Mouse (Mus musculus) stomach, embryonic 14.5 days (tissue): ENCODE measurements around the gene Mettl26. TPM values are rescaled to one million over a fixed set of nuclear protein-coding genes. Genes with fewer than 3 reads are reported as not detected.
"Not testable (repeated sequence)": the region's sequence is repeated elsewhere in the genome, so short reads cannot be mapped to it uniquely, and the experiment has no call there.

Experiments used
- ATAC-seq: fragments of 200-750 bp; cut with Nextera tagmentation; 2 replicates; pipeline ENCODE4 v1.8.0; 2017; ENCODE audit warnings: low read depth, moderate TSS enrichment; ENCODE audit not compliant: insufficient number of reproducible peaks, insufficient read depth, low FRiP score
- H3K27ac ChIP-seq: fragments of 300-500 bp; sonication (generic); 2 replicates; pipeline ENCODE4 v1.5.1; 2014; ENCODE audit warnings: mild to moderate bottlenecking, low read length, moderate library complexity, mixed read lengths
- H3K27me3 ChIP-seq: fragments of 300-500 bp; sonication (generic); 2 replicates; pipeline ENCODE4 v1.6.1; 2014; ENCODE audit warnings: low read length, control low read depth, mixed read lengths; ENCODE audit not compliant: control insufficient read depth, insufficient read depth
- H3K36me3 ChIP-seq: fragments of 300-500 bp; sonication (generic); 2 replicates; pipeline ENCODE4 v1.6.1; 2014; ENCODE audit warnings: mild to moderate bottlenecking, control low read depth, low read length, moderate library complexity, mixed read lengths; ENCODE audit not compliant: control insufficient read depth, insufficient read depth
- H3K4me1 ChIP-seq: fragments of 300-500 bp; sonication (generic); 2 replicates; pipeline ENCODE4 v1.6.1; 2014; ENCODE audit warnings: low read length, control low read depth, mixed read lengths; ENCODE audit not compliant: control insufficient read depth, insufficient read depth
- H3K4me2 ChIP-seq: fragments of 300-500 bp; sonication (generic); replicated peaks from 2 replicates; pipeline ENCODE4 v1.6.1; 2014; ENCODE audit warnings: low read depth, low read length, control low read depth
- H3K4me3 ChIP-seq: fragments of 300-500 bp; sonication (generic); 2 replicates; pipeline ENCODE4 v1.5.1; 2014; ENCODE audit warnings: low read depth, low read length, control low read depth
- H3K9ac ChIP-seq: fragments of 300-500 bp; sonication (generic); replicated peaks from 2 replicates; pipeline ENCODE4 v1.6.1; 2014; ENCODE audit warnings: low read depth, mild to moderate bottlenecking, control low read depth, low read length, moderate library complexity, mixed read lengths
- H3K9me3 ChIP-seq: fragments of 300-500 bp; sonication (generic); 2 replicates; pipeline ENCODE4 v1.6.1; 2016; ENCODE audit warnings: low read depth, low read length, control low read depth; ENCODE audit not compliant: control insufficient read depth
- WGBS: fragments of 180-500 bp; shearing (Covaris S2); extraction: QIAGEN DNeasy Blood & Tissue Kit; methylation state at CpG from one replicate; pipeline ENCODE4 v1.1.7; 2014; 5-methylcytosine and 5-hydroxymethylcytosine counted together
- polyA plus RNA-seq: library from polyadenylated mRNA; unstranded; fragments of >200 nt; fragmentation: Nextera tagmentation; extraction: Ambion mirVana; gene quantifications from 2 replicates; pipeline ENCODE4 v1.2.1, GENCODE M21; 2014

Gene Mettl26
- polyA plus RNA-seq, 1 experiment from 2014 or later = 66.9 TPM

DNA sequence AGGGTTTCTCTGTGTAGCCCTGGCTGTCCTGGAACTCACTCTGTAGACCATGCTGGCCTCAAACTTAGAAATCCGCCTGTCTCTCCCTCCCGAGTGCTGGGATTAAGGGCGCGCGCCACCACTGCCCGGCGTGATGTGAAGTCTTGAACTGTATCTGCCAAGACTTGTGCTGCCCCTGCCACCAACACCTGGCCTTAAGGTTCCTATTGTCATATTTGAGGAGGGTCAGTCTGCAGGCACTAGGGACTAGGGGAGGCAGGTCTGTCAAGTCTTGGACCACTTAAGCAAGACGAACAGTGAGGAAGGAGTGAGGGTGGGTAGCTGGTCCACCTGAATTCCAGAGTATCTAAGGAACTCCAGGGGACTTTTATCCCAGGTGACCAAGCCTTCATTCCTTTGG is 5.4 kb upstream of the Mettl26 start:
- peaks cover 10% of the 10 kb centered on the region; the same call in 1 of the 2 replicates for H3K4me1 ChIP-seq
- WGBS = 84% methylated on average over 8 of the region's 8 CpGs
- ATAC-seq = no peak
- no peak overlapping the region for H3K9ac ChIP-seq
- H3K4me3 ChIP-seq = no peak overlapping the region
- no peak overlapping the region for H3K27ac ChIP-seq
- no peaks in the 10 kb centered on the region for H3K36me3 ChIP-seq
- H3K27me3 ChIP-seq = no peaks in the 10 kb centered on the region
- H3K4me2 ChIP-seq = no peak overlapping the region
- H3K9me3 ChIP-seq = no peaks in the 10 kb centered on the region

DNA sequence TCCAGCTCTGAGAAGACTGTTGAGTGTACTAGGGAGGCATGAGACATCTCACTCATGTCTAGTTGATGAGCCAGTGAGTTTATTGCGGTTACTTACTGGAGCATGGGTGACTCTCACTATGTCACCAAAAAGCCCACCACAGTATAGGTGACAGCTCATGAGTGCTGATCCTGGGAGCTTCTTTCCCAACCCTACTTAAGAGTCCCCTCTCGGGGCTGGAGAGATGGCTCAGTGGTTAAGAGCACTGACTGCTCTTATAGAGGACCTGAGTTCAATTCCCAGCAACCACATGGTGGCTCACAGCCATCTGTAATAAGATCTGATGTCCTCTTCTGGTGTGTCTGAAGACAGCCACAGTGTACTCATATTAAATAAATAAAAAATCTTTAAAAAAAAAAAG is 4.9 kb upstream of the Mettl26 start:
- H3K4me3 ChIP-seq = no peak overlapping the region
- no peaks in the 10 kb centered on the region for H3K36me3 ChIP-seq
- no peak overlapping the region for H3K4me2 ChIP-seq
- WGBS = 83% methylated on average over 2 of the region's 2 CpGs
- no peak overlapping the region for H3K27ac ChIP-seq
- ATAC-seq = no peak
- H3K4me1 ChIP-seq = peaks cover 10% of the 10 kb centered on the region; the same call in 1 of the 2 replicates
- H3K27me3 ChIP-seq = no peaks in the 10 kb centered on the region
- H3K9me3 ChIP-seq = no peaks in the 10 kb centered on the region
- H3K9ac ChIP-seq = no peak overlapping the region

DNA sequence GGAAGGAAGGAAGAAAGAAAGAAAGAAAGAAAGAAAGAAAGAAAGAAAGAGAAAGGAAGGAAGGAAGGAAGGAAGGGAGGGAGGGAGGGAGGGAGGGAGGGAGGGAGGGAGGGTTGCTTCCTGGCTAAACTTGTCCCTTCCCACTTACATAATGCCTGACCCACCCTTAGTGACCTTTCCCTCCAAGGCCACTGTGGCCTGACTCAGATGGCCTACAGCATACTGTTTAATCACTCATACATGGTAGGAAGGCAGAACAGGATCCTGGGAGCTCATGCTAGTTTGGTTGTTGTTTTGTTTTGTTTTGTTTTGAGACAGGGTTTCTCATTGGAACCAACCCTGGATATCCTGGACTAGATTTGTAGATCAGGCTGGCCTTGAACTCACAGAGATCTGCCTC is 3.3 kb upstream of the Mettl26 start:
- not testable (repeated sequence) for H3K9ac ChIP-seq, H3K27me3 ChIP-seq, H3K36me3 ChIP-seq, H3K4me2 ChIP-seq, H3K9me3 ChIP-seq, ATAC-seq, H3K4me3 ChIP-seq, H3K27ac ChIP-seq
- H3K4me1 ChIP-seq = peaks cover 18% of the 10 kb centered on the region

DNA sequence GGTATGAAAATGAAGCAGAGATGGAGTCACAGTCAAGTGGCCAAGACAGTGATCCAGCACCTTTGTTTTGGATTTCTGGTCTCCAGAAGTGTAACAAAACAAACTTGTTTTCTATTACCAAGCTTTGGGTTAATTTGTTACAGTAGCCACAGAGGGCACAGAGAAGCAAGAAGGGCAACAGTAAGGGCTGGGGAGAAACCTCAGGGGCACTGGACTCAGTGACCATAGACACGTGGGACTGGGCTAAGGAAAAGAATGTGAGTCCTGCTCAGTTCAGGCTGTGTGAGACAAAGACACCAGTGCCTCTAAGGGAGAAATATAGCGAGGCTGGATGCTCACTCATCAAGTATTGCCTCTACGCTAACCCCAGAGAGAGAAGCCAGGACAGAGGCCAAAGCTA is 2.2 kb upstream of the Mettl26 start:
- H3K27me3 ChIP-seq = no peaks in the 10 kb centered on the region
- H3K9ac ChIP-seq = no peak overlapping the region
- H3K4me2 ChIP-seq = no peak overlapping the region
- peaks cover 2% of the 10 kb centered on the region for H3K36me3 ChIP-seq
- 84% methylated on average over 3 of the region's 3 CpGs for WGBS
- peaks cover 16% of the 10 kb centered on the region for H3K4me1 ChIP-seq
- H3K9me3 ChIP-seq = no peaks in the 10 kb centered on the region
- H3K4me3 ChIP-seq = no peak overlapping the region
- no peak overlapping the region for H3K27ac ChIP-seq
- ATAC-seq = no peak

DNA sequence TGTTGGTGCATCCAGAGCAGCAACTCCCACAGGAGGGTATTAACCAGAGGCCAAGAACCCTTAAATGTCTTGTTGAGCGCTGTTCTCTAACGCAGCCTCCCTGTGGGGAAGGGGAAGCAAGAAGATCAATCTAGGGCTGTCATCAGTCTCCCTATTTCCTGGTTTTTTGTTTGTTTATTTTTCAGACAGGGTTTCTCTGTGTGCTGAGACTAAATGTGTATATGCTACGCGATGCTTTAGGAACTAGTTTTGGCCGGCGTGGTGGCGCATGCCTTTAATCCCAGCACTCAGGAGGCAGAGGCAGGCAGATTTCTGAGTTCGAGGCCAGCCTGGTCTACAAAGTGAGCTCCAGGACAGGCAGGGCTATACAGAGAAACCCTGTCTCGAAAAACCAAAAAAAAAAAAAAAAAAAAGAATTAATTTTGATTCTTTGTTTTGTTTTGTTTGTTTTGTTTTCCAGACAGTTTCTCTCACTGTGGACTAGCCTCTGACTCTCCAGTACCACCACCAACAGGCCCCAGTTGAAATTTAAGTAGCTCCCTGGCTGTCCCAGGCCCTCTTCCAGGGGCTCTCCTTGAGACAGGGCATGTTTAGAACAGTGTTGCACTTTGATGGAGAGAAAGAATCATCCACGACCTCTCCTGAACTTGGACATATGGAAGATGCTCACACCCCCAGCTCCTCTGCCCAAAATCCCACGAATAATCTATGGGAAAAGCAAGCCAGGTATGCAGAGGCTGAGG is 1.3 kb upstream of the Mettl26 start:
- Histone ChIP-seq H3K9ac (no peak overlapping the region), H3K27ac (no peak overlapping the region), H3K4me2 (peak overlapping the region; percentile 91), H3K36me3 (peaks cover 11% of the 10 kb centered on the region), H3K27me3 (no peaks in the 10 kb centered on the region), H3K9me3 (no peaks in the 10 kb centered on the region), H3K4me1 (peaks cover 14% of the 10 kb centered on the region; the same call in 1 of the 2 replicates), H3K4me3 (no peak overlapping the region)
- ATAC-seq = no peak
- WGBS = 65% methylated on average over 11 of the region's 11 CpGs

DNA sequence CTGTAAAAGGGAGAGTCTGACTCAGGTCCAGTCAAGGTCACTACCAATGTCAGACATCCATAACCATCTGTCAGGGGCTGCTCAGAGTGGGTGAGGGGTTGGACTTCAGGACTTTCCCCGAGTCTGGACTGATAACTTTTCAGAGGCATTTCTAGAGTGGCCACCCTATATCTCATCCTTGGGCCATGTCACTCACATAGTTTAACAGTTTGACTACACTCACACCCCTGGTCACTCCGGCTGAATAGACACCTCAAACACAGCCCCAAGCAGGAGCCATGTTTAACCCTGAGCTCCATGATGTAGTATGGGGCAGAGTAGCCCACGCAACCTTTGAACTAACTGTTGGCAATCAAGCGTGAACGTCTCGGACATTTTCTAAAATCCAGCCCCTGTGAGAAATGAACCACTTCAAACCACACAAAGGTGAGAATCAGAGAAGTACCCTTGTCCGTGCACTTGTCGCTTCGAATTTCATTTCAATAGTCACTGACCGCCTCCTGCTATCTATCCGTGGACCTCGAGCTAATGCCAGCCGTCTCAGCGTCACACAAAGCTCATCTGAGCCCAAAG is 640 bp upstream of the Mettl26 start:
- peaks cover 13% of the 10 kb centered on the region for H3K36me3 ChIP-seq
- no peak for ATAC-seq
- WGBS = 5% methylated on average over 14 of the region's 14 CpGs
- no peaks in the 10 kb centered on the region for H3K27me3 ChIP-seq
- peak overlapping the region; percentile 91 for H3K4me2 ChIP-seq
- H3K4me3 ChIP-seq = peak overlapping the region; percentile 70
- peak overlapping the region; percentile 94 for H3K27ac ChIP-seq
- H3K9me3 ChIP-seq = no peaks in the 10 kb centered on the region
- H3K9ac ChIP-seq = peak overlapping the region; percentile 33; the same call in 1 of the 2 replicates
- peaks cover 9% of the 10 kb centered on the region; the same call in 1 of the 2 replicates for H3K4me1 ChIP-seq

DNA sequence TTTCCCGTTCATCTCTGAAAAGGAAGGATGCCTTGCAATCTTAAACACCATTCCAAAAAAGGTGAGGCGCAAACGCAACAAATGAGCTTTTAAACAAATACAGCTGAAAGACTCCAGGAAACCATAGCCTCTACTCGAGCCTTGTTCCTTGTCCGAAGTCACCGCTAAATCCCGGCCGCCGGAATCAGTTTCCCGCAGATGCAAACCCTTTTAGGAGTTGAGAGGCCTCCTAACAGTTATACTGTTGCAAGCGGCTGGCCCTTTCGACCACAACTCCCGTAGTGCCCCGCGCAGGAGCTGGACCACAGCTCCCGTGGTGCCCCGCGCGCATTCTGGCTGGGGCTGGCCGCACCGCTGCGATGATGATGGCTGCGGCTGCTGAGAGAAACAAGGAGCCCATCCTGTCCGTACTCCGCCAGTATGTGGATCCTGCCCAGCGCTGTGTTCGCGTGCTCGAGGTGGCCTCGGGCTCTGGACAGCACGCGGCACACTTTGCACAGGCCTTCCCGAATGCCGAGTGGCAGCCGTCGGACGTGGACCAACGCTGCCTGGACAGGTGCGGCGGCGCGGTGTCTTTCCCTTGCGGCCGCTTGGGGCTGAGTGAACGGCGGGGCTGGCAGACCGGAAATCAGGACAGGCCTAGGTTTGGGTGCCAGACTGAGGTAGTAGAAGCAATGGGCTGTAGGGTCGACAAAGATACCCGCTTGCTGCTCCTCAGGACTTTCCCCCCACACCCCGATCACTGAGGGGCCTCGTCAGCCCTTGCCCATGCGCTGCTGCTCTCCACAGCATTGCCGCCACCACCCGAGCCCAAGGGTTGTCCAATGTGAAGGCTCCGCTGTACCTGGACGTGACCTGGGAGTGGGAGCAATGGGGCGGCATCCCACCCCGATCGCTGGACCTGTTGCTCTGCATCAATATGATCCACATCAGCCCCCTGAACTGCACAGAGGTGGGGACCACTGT is 580 bp downstream of the Mettl26 start:
- peak overlapping the region; percentile 70 for H3K4me3 ChIP-seq
- WGBS = 1% methylated on average over 59 of the region's 59 CpGs
- H3K27me3 ChIP-seq = no peaks in the 10 kb centered on the region
- H3K9me3 ChIP-seq = no peaks in the 10 kb centered on the region
- H3K27ac ChIP-seq = peak overlapping the region; percentile 94
- H3K4me1 ChIP-seq = peaks cover 9% of the 10 kb centered on the region; the same call in 1 of the 2 replicates
- H3K9ac ChIP-seq = peak overlapping the region; percentile 37
- peaks cover 13% of the 10 kb centered on the region for H3K36me3 ChIP-seq
- H3K4me2 ChIP-seq = peak overlapping the region; percentile 91
- ATAC-seq = peak; percentile 94

DNA sequence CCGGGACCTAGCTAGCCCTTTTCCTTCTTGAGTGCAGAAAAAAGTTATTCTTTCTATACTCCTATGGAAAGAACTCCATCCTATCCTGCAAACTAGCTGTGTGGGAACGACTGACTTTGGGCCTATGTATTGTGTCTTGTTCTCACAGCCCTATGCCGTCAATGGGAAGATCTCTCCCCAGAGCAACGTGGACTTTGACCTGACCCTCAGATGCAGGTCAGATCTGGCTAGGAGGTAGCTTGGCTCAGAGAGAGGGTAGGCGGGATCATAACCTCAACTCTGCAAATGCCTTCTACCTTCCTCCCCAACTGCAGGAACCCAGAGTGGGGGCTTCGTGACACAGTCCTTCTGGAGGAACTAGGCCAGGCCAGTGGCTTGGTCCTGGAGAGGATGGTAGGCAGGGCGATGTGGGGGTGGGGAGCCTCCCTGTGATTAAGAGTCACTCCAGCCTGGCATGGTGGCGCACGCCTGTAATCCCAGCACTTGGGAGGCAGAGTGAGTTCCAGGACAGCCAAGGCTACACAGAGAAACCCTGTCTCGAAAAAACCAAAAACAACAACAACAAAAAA is 1.6 kb downstream of the Mettl26 start:
- Histone ChIP-seq H3K36me3 (peaks cover 16% of the 10 kb centered on the region), H3K4me3 (peak overlapping the region; percentile 70), H3K4me2 (peak overlapping the region; percentile 91), H3K27me3 (no peaks in the 10 kb centered on the region), H3K9ac (0 out of 2 replicates have a peak overlapping the region, but pooled peaks have one; percentile 37), H3K27ac (no peak overlapping the region; the same call in 1 of the 2 replicates), H3K4me1 (peaks cover 9% of the 10 kb centered on the region; the same call in 1 of the 2 replicates), H3K9me3 (no peaks in the 10 kb centered on the region)
- WGBS = 61% methylated on average over 10 of the region's 10 CpGs
- ATAC-seq = no peak
